Mouse (Mus musculus) liver, embryonic 12.5 days (tissue): Measurements from ENCODE around the gene Krtap31-2. TPM values are rescaled to one million over a fixed set of nuclear protein-coding genes. Genes with fewer than 3 reads are reported as not detected.

Experiments
- polyA plus RNA-seq: library from polyadenylated mRNA; unstranded; fragments of >200 nt; fragmentation: Nextera tagmentation; extraction: Ambion mirVana; gene quantifications from 2 replicates; pipeline ENCODE4 v1.2.1, GENCODE M21; 2016

Krtap31-2 gene
- polyA plus RNA-seq, 1 experiment from 2014 or later, result not detected

Other genes starting within 250 kb of the Krtap31-2 start
- gene Gm14190, start 245.6 kb upstream of the Krtap31-2 start, polyA plus RNA-seq, result not detected in 2 replicates
- gene Gm14180, start 202.0 kb upstream of the Krtap31-2 start, polyA plus RNA-seq, result not detected in 2 replicates
- not detected in 2 replicates for gene Gm11595, start 163.4 kb upstream of the Krtap31-2 start, polyA plus RNA-seq
- gene Krtap4-8, start 155.6 kb upstream of the Krtap31-2 start, polyA plus RNA-seq, result not detected in 2 replicates
- not detected in 2 replicates for gene Krtap4-9, start 151.1 kb upstream of the Krtap31-2 start, polyA plus RNA-seq
- gene Gm11596, start 142.8 kb upstream of the Krtap31-2 start, polyA plus RNA-seq, result not detected in 2 replicates
- not detected in 2 replicates for gene Gm11569, start 137.4 kb upstream of the Krtap31-2 start, polyA plus RNA-seq
- gene Gm11554, start 131.8 kb upstream of the Krtap31-2 start, polyA plus RNA-seq, result not detected in 2 replicates
- gene Krtap4-13, start 126.4 kb upstream of the Krtap31-2 start, polyA plus RNA-seq, result not detected in 2 replicates
- gene Gm11564, start 120.6 kb upstream of the Krtap31-2 start, polyA plus RNA-seq, result not detected in 2 replicates
- not detected in 2 replicates for gene 2300003K06Rik, start 98.2 kb upstream of the Krtap31-2 start, polyA plus RNA-seq
- not detected in 2 replicates for gene Krtap4-16, start 84.7 kb upstream of the Krtap31-2 start, polyA plus RNA-seq
- gene Gm11568, start 78.4 kb upstream of the Krtap31-2 start, polyA plus RNA-seq, result not detected in 2 replicates
- gene Gm11559, start 71.8 kb upstream of the Krtap31-2 start, polyA plus RNA-seq, result not detected in 2 replicates
- gene Krtap9-1, start 62.9 kb upstream of the Krtap31-2 start, polyA plus RNA-seq, result not detected in 2 replicates
- not detected in 2 replicates for gene Gm11567, start 57.1 kb upstream of the Krtap31-2 start, polyA plus RNA-seq
- not detected in 2 replicates for gene Krtap31-1, start 28.4 kb upstream of the Krtap31-2 start, polyA plus RNA-seq
- not detected in 2 replicates for gene Gm11565, start 21.5 kb upstream of the Krtap31-2 start, polyA plus RNA-seq
- gene Krtap9-5, start 12.2 kb downstream of the Krtap31-2 start, polyA plus RNA-seq, result not detected in 2 replicates
- not detected in 2 replicates for gene Krtap29-1, start 42.8 kb downstream of the Krtap31-2 start, polyA plus RNA-seq
- gene Krtap16-1, start 50.3 kb downstream of the Krtap31-2 start, polyA plus RNA-seq, result not detected in 2 replicates
- not detected in 2 replicates for gene Krtap17-1, start 57.7 kb downstream of the Krtap31-2 start, polyA plus RNA-seq
- gene Krt33a, start 79.9 kb downstream of the Krtap31-2 start, polyA plus RNA-seq, result not detected in 2 replicates
- not detected in 2 replicates for gene Krt33b, start 93.6 kb downstream of the Krtap31-2 start, polyA plus RNA-seq
- gene Krt34, start 105.3 kb downstream of the Krtap31-2 start, polyA plus RNA-seq, result not detected in 2 replicates
- not detected in 2 replicates for gene Krt31, start 114.3 kb downstream of the Krtap31-2 start, polyA plus RNA-seq
- not detected in 2 replicates for gene Krt32, start 151.9 kb downstream of the Krtap31-2 start, polyA plus RNA-seq
- gene Krt35, start 159.9 kb downstream of the Krtap31-2 start, polyA plus RNA-seq, result not detected in 2 replicates
- gene Krt36, start 169.3 kb downstream of the Krtap31-2 start, polyA plus RNA-seq, result not detected in 2 replicates
- gene Krt13, start 185.3 kb downstream of the Krtap31-2 start, polyA plus RNA-seq, result not detected in 2 replicates
- 0.28 and 0.36 TPM in 2 replicates for gene Krt15, start 199.6 kb downstream of the Krtap31-2 start, polyA plus RNA-seq
- gene Krt19, start 212.4 kb downstream of the Krtap31-2 start, polyA plus RNA-seq, result 4.0 and 6.7 TPM in 2 replicates